Comparison of ENCODE assay signal across 8 mouse cellular contexts in the genomic region with DNA sequence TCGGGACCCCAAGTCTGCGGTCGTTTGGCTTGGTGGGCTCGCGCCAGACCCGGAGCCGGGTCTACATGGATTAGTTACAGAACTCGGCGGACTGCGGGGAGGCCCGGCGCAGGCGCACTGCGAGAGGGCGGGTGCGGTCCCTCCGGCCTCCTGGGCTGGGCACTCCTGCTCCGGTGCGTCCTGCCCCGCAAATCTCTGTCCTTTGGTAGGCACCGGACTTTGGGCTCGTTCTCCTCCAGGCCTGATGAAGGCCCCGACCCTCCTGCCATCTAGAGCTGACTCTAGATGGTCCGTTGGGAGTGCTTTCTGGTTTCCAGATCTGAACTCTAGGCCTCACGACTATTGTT. TPM values are rescaled to one million over a fixed set of nuclear protein-coding genes. Genes with fewer than 3 reads are reported as not detected.
DNase-seq lines count a peak whose midpoint lies in the region; ATAC-seq and TF ChIP-seq lines count a peak whose summit lies in the region.

No protein-coding gene starts in this region.

- peaks cover 2 to 27% of the 10 kb centered on the region in 2 experiments; a peak in 3 of 4 replicates for H3K4me1 ChIP-seq in CH12.LX (ENCODE audit: control insufficient read depth in 1 of 2, insufficient read depth in 2 of 2)
- peaks cover 17% of the 10 kb centered on the region for H3K4me1 ChIP-seq in forebrain, embryonic 16.5 days (replicated peaks; ENCODE audit: control insufficient read depth, insufficient read depth, low read length)

- peak; percentile 81 for ATAC-seq in frontal cortex, adult (ENCODE audit: low TSS enrichment)
- ATAC-seq in forebrain, embryonic 16.5 days = peak; percentile 82

- no peak for TF ChIP-seq POLR2A in CH12.LX (IDR thresholded peaks at IDR 0.05; ENCODE audit: low read depth, low read length)

- no peaks in the 10 kb centered on the region for H3K27me3 ChIP-seq in CH12.LX (replicated peaks)
- H3K27me3 ChIP-seq in forebrain, embryonic 16.5 days (replicated peaks; ENCODE audit: control insufficient read depth, insufficient read depth, low read length) = no peaks in the 10 kb centered on the region

- under 1% methylated on average over 25 of the region's 25 CpGs for WGBS in forebrain, embryonic 16.5 days
- WGBS in macrophage (ENCODE audit: missing documents) = under 1% methylated on average over 25 of the region's 25 CpGs

- TF ChIP-seq EP300 in CH12.LX (IDR thresholded peaks at IDR 0.05; ENCODE audit: low read length) = no peak

- no peak for TF ChIP-seq CTCF in CH12.LX (conservative IDR thresholded peaks at IDR 0.05 in 1 of 2, IDR thresholded peaks at IDR 0.05 in 1 of 2; ENCODE audit: low read depth in 2 of 2, low read length in 2 of 2)

- H3K27ac ChIP-seq in CH12.LX (ENCODE audit: insufficient read depth, low read depth) (no peak overlapping the region), macrophage (peak overlapping the region; percentile 53)
- peak overlapping the region; percentile 56 for H3K27ac ChIP-seq in forebrain, embryonic 16.5 days (ENCODE audit: low read length)

- H3K79me2 ChIP-seq in CH12.LX (replicated peaks; ENCODE audit: control insufficient read depth, extremely low read depth, insufficient read depth, poor library complexity, severe bottlenecking) = peaks cover 7% of the 10 kb centered on the region
- H3K79me2 ChIP-seq in macrophage (ENCODE audit: inconsistent target) = peaks cover 50% of the 10 kb centered on the region

- H3K36me3 ChIP-seq in CH12.LX (replicated peaks in 1 of 2; ENCODE audit: control insufficient read depth in 1 of 2, insufficient read depth in 1 of 2, low read length in 1 of 2) (peaks cover 4 to 29% of the 10 kb centered on the region in 2 experiments), macrophage (ENCODE audit: inconsistent target) (peaks cover 21% of the 10 kb centered on the region)
- H3K36me3 ChIP-seq in forebrain, embryonic 16.5 days (ENCODE audit: control insufficient read depth, insufficient read depth) = peaks cover 10% of the 10 kb centered on the region; the same call in 1 of the 2 replicates

- TF ChIP-seq RAD21 in CH12.LX (IDR thresholded peaks at IDR 0.05; ENCODE audit: low read depth, low read length) = no peak

- peak overlapping the region; percentile 84 for H3K9ac ChIP-seq in CH12.LX (ENCODE audit: insufficient read depth, low read depth)
- H3K9ac ChIP-seq in forebrain, embryonic 16.5 days (replicated peaks; ENCODE audit: low read depth, low read length) = peak overlapping the region; percentile 80

- dilution Hi-C loops in CH12.LX (cut with MboI; ENCODE audit: extremely low pct_ligation_motif_present, extremely low pct_unique_long_range_greater_than_20kb, low sequenced_read_pairs) = no loop called here

- peak overlapping the region; percentile 74 for H3K4me2 ChIP-seq in CH12.LX (ENCODE audit: insufficient read depth, low read depth, poor library complexity, severe bottlenecking)
- H3K4me2 ChIP-seq in forebrain, embryonic 16.5 days (ENCODE audit: low read length) = peak overlapping the region; percentile 93

- peaks cover 3% of the 10 kb centered on the region for H3K9me3 ChIP-seq in CH12.LX (replicated peaks; ENCODE audit: low read length)
- no peaks in the 10 kb centered on the region for H3K9me3 ChIP-seq in forebrain, embryonic 16.5 days (ENCODE audit: control insufficient read depth, low read length)

- intact Hi-C loops in gastrocnemius, postnatal 36 days (cut with DNase I) = no loop called here
- intact Hi-C loops in gastrocnemius, postnatal 14 days (cut with DNase I; ENCODE audit: low total_unique reads) = no loop called here

- H3K4me3 ChIP-seq in CH12.LX (replicated peaks in 1 of 3; ENCODE audit: low read depth in 2 of 3, low read length in 2 of 3, poor library complexity in 1 of 3) (peak overlapping the region; percentile 71 to 83 (median 74)), macrophage (ENCODE audit: inconsistent target) (peak overlapping the region; percentile 82)
- H3K4me3 ChIP-seq in forebrain, embryonic 16.5 days (replicated peaks; ENCODE audit: low read length) = peak overlapping the region; percentile 71

- no peak for DNase-seq in frontal cortex, postnatal 25 days (ENCODE audit: low spot score in 2 of 2)
- DNase-seq in CH12.LX (ENCODE audit: extremely low read depth) = no peak
- DNase-seq in ovary, postnatal 14 days (ENCODE audit: low spot score) = no peak
- no peak for DNase-seq in gastrocnemius, postnatal 36 days
- DNase-seq in gastrocnemius, postnatal 14 days = no peak

- in situ Hi-C loops in CH12.LX (cut with MboI; ENCODE audit: low pct_ligation_motif_present, low pct_unique_long_range_greater_than_20kb, low sequenced_read_pairs) = no loop called here

TF ChIP-seq in CH12.LX, 34 proteins besides CTCF, POLR2A, EP300 and RAD21:
- TF ChIP-seq SIN3A (IDR thresholded peaks at IDR 0.05; ENCODE audit: low read length) (peak; percentile 50; the same call in 1 of the 2 replicates), CHD1 (IDR thresholded peaks at IDR 0.05; ENCODE audit: low read depth, low read length) (no peak), MXI1 (IDR thresholded peaks at IDR 0.05; ENCODE audit: low read depth, low read length) (0 out of 2 replicates have a peak, but pooled peaks have one; percentile 17), HCFC1 (IDR thresholded peaks at IDR 0.05; ENCODE audit: low read depth, low read length) (peak; percentile 8; the same call in 1 of the 2 replicates)

RNA-seq across cellular contexts. Expression of gene Pdcl3, which starts 2.4 kb away (rescaled TPM):
- total RNA-seq in CH12.LX (2012; rRNA removed) = 55.6 and 60.7 TPM in 2 replicates
- 83.6 and 84.7 TPM in 2 replicates for total RNA-seq in CH12.LX (2014; rRNA removed)
- polyA plus RNA-seq in CH12.LX (2012; ENCODE audit: insufficient read length, low read depth) = 120 and 146 TPM in 2 replicates
- 175 and 182 TPM in 2 replicates for polyA plus RNA-seq in forebrain, embryonic 16.5 days (2015; fragmentation: Nextera tagmentation; extraction: Ambion mirVana)
- total RNA-seq in macrophage (2018; cell fraction: chromatin; rRNA removed) = 10 to 100 TPM in 21 of 26 experiments, 1 to 10 TPM in 5; 1.9 to 32.7 (median 16.3) TPM
- 100 to 1,000 TPM in 1 of 26 experiments, 10 to 100 TPM in 25; 58.1 to 100 (median 75.1) TPM for total RNA-seq in macrophage (2018; cell fraction: cytosol; rRNA removed)
- total RNA-seq in macrophage (2018; cell fraction: nucleus; rRNA removed) = 10 to 100 TPM; 10.6 to 47.2 (median 29.6) TPM
- polyA plus RNA-seq in macrophage (2018) = 66.2 to 104 TPM (median 74.4 TPM) in 3 replicates
- total RNA-seq in gastrocnemius, postnatal 36 days (2021) = 10 to 100 TPM; 54.8 to 62.3 TPM
- 10 to 100 TPM; 64.4 to 70.5 TPM for total RNA-seq in gastrocnemius, postnatal 14 days (2021)

RNA-seq across cellular contexts. Expression of gene Nms, which starts 48.9 kb away (rescaled TPM):
- not detected in 2 replicates for total RNA-seq in CH12.LX (2012; rRNA removed)
- not detected in 2 replicates for total RNA-seq in CH12.LX (2014; rRNA removed)
- not detected in 2 replicates for polyA plus RNA-seq in CH12.LX (2012; ENCODE audit: insufficient read length, low read depth)
- polyA plus RNA-seq in forebrain, embryonic 16.5 days (2015; fragmentation: Nextera tagmentation; extraction: Ambion mirVana) = 0.37 TPM in 2 replicates
- not detected for total RNA-seq in macrophage (2018; cell fraction: chromatin; rRNA removed)
- not detected for total RNA-seq in macrophage (2018; cell fraction: cytosol; rRNA removed)
- total RNA-seq in macrophage (2018; cell fraction: nucleus; rRNA removed) = not detected
- polyA plus RNA-seq in macrophage (2018) = not detected in 3 replicates
- not detected for total RNA-seq in gastrocnemius, postnatal 36 days (2021)
- not detected for total RNA-seq in gastrocnemius, postnatal 14 days (2021)
